Mouse (Mus musculus) limb, embryonic 12.5 days (tissue): Measurements from ENCODE around the gene Skil. TPM values are rescaled to one million over a fixed set of nuclear protein-coding genes. Genes with fewer than 3 reads are reported as not detected.
A peak's percentile ranks its signal among the peaks of the same experiment; 100 is the strongest.

Experiments
- ATAC-seq: fragments of 200-750 bp; cut with Nextera tagmentation; 2 replicates; pipeline ENCODE4 v1.8.0; 2017; ENCODE audit warnings: low read depth, moderate TSS enrichment; ENCODE audit not compliant: insufficient number of reproducible peaks, insufficient read depth, low FRiP score, low TSS enrichment
- H3K27ac ChIP-seq: fragments of 300-500 bp; sonication (generic); 2 replicates; pipeline ENCODE4 v1.5.1; 2016; ENCODE audit warnings: mild to moderate bottlenecking, moderate library complexity
- H3K27me3 ChIP-seq: fragments of 300-500 bp; sonication (generic); 2 replicates; pipeline ENCODE4 v1.6.1; 2016; ENCODE audit warnings: mild to moderate bottlenecking, moderate library complexity
- H3K36me3 ChIP-seq: fragments of 300-500 bp; sonication (generic); 2 replicates; pipeline ENCODE4 v1.6.1; 2016; ENCODE audit warnings: mild to moderate bottlenecking, moderate library complexity
- H3K4me1 ChIP-seq: fragments of 300-500 bp; sonication (generic); replicated peaks from 2 replicates; pipeline ENCODE4 v1.6.1; 2016
- H3K4me2 ChIP-seq: fragments of 300-500 bp; sonication (generic); 2 replicates; pipeline ENCODE4 v1.6.1; 2016; ENCODE audit warnings: mild to moderate bottlenecking, moderate library complexity
- H3K4me3 ChIP-seq: fragments of 300-500 bp; sonication (generic); replicated peaks from 2 replicates; pipeline ENCODE4 v1.5.1; 2016; ENCODE audit warnings: mild to moderate bottlenecking
- H3K9ac ChIP-seq: fragments of 300-500 bp; sonication (generic); replicated peaks from 2 replicates; pipeline ENCODE4 v1.6.1; 2016; ENCODE audit warnings: mild to moderate bottlenecking, moderate library complexity
- H3K9me3 ChIP-seq: fragments of 300-500 bp; sonication (generic); 2 replicates; pipeline ENCODE4 v1.6.1; 2016; ENCODE audit warnings: mild to moderate bottlenecking, moderate library complexity
- WGBS: fragments of 180-500 bp; shearing (Covaris S2); methylation state at CpG from one replicate; pipeline ENCODE4 v1.1.7; 2016; 5-methylcytosine and 5-hydroxymethylcytosine counted together
- polyA plus RNA-seq: library from polyadenylated mRNA; unstranded; fragments of >200 nt; fragmentation: Nextera tagmentation; extraction: Ambion mirVana; gene quantifications from 2 replicates; pipeline ENCODE4 v1.2.1, GENCODE M21; 2016

The Skil gene
- polyA plus RNA-seq = 34.5 and 36.2 TPM in 2 replicates

GRCm38 (mm10) chr3:31094531-31095178 is at the start of gene Skil:
Skil (plus strand) TSS chr3:31095058.
- Histone ChIP-seq H3K4me1 (peaks cover 31% of the 10 kb centered on the region), H3K9ac (peak within 1 kb of the TSS; percentile 94), H3K9me3 (no peaks in the 10 kb centered on the region), H3K27me3 (no peaks in the 10 kb centered on the region), H3K36me3 (peaks cover 15% of the 10 kb centered on the region), H3K27ac (peak within 1 kb of the TSS; percentile 99), H3K4me2 (peak within 1 kb of the TSS; percentile 74), H3K4me3 (peak within 1 kb of the TSS; percentile 95)
- under 1% methylated on average over 53 of the region's 109 CpGs for WGBS
- ATAC-seq = peak; percentile 95

GRCm38 (mm10) chr3:31047263-31047662 is 47.6 kb upstream of the Skil start:
- H3K9ac ChIP-seq = no peak overlapping the region
- H3K36me3 ChIP-seq = peaks cover 61% of the 10 kb centered on the region
- H3K27me3 ChIP-seq = no peaks in the 10 kb centered on the region
- no peak for ATAC-seq
- H3K9me3 ChIP-seq = no peaks in the 10 kb centered on the region
- 80% methylated on average over 3 of the region's 3 CpGs for WGBS
- H3K4me1 ChIP-seq = 0 out of 2 replicates have a peak, but pooled peaks cover 6% of the 10 kb centered on the region
- no peak overlapping the region for H3K4me2 ChIP-seq
- H3K27ac ChIP-seq = no peak overlapping the region
- H3K4me3 ChIP-seq = no peak overlapping the region

- peaks cover 48% of the 10 kb centered on the region for H3K36me3 ChIP-seq
- no peaks in the 10 kb centered on the region for H3K9me3 ChIP-seq
- H3K27ac ChIP-seq = no peak overlapping the region
- WGBS = 89% methylated on average over 5 of the region's 5 CpGs
- H3K27me3 ChIP-seq = no peaks in the 10 kb centered on the region
- 0 out of 2 replicates have a peak, but pooled peaks cover 4% of the 10 kb centered on the region for H3K4me1 ChIP-seq
- ATAC-seq = no peak
- H3K4me3 ChIP-seq = no peak overlapping the region
- H3K4me2 ChIP-seq = no peak overlapping the region
- H3K9ac ChIP-seq = no peak overlapping the region
These were observed 45.8 kb upstream of the Skil start for GRCm38 (mm10) chr3:31049087-31049486.

- H3K9me3 ChIP-seq = no peaks in the 10 kb centered on the region
- H3K27ac ChIP-seq = no peak overlapping the region
- H3K36me3 ChIP-seq = peaks cover 43% of the 10 kb centered on the region
- H3K4me3 ChIP-seq = no peak overlapping the region
- H3K4me2 ChIP-seq = no peak overlapping the region
- H3K4me1 ChIP-seq = no peaks in the 10 kb centered on the region
- no peak for ATAC-seq
- H3K27me3 ChIP-seq = no peaks in the 10 kb centered on the region
- no peak overlapping the region for H3K9ac ChIP-seq
- 81% methylated on average over 7 of the region's 7 CpGs for WGBS
These were observed 44.5 kb upstream of the Skil start for GRCm38 (mm10) chr3:31050375-31050774.

- no peaks in the 10 kb centered on the region for H3K9me3 ChIP-seq
- H3K4me2 ChIP-seq = no peak overlapping the region
- H3K27ac ChIP-seq = no peak overlapping the region
- H3K9ac ChIP-seq = no peak overlapping the region
- 82% methylated on average over 9 of the region's 9 CpGs for WGBS
- peaks cover 43% of the 10 kb centered on the region for H3K36me3 ChIP-seq
- H3K4me1 ChIP-seq = no peaks in the 10 kb centered on the region
- no peaks in the 10 kb centered on the region for H3K27me3 ChIP-seq
- no peak for ATAC-seq
- H3K4me3 ChIP-seq = no peak overlapping the region
These were observed 43.1 kb upstream of the Skil start for GRCm38 (mm10) chr3:31051730-31052129.

GRCm38 (mm10) chr3:31053191-31053590 is 41.7 kb upstream of the Skil start:
- WGBS = 89% methylated on average over 9 of the region's 9 CpGs
- no peak for ATAC-seq
- no peak overlapping the region for H3K4me2 ChIP-seq

GRCm38 (mm10) chr3:31054888-31055287 is 40.0 kb upstream of the Skil start:
- no peak for ATAC-seq
- peaks cover 21% of the 10 kb centered on the region for H3K36me3 ChIP-seq
- no peak overlapping the region for H3K9ac ChIP-seq
- 95% methylated on average over 8 of the region's 8 CpGs for WGBS
- H3K27me3 ChIP-seq = no peaks in the 10 kb centered on the region
- H3K9me3 ChIP-seq = no peaks in the 10 kb centered on the region
- no peak overlapping the region for H3K4me3 ChIP-seq
- no peak overlapping the region for H3K4me2 ChIP-seq
- no peak overlapping the region for H3K27ac ChIP-seq
- H3K4me1 ChIP-seq = no peaks in the 10 kb centered on the region

More at GRCm38 (mm10) chr3:31053191-31053590, 41.7 kb upstream of the Skil start:
- Histone ChIP-seq H3K9me3 (no peaks in the 10 kb centered on the region), H3K9ac (no peak overlapping the region), H3K4me1 (no peaks in the 10 kb centered on the region), H3K27ac (no peak overlapping the region), H3K4me3 (no peak overlapping the region), H3K36me3 (peaks cover 35% of the 10 kb centered on the region), H3K27me3 (no peaks in the 10 kb centered on the region)

GRCm38 (mm10) chr3:31056047-31056650 is 38.7 kb upstream of the Skil start:
- H3K4me1 ChIP-seq = no peaks in the 10 kb centered on the region
- H3K36me3 ChIP-seq = peaks cover 13% of the 10 kb centered on the region
- WGBS = 26% methylated on average over 17 of the region's 17 CpGs
- H3K4me2 ChIP-seq = peak overlapping the region; percentile 55
- peak overlapping the region; percentile 48 for H3K4me3 ChIP-seq
- H3K9me3 ChIP-seq = no peaks in the 10 kb centered on the region
- no peak overlapping the region; the same call in 1 of the 2 replicates for H3K9ac ChIP-seq
- H3K27me3 ChIP-seq = no peaks in the 10 kb centered on the region
- ATAC-seq = peak; percentile 83
- peak overlapping the region; percentile 85; the same call in 1 of the 2 replicates for H3K27ac ChIP-seq

GRCm38 (mm10) chr3:31056651-31057627 is 37.9 kb upstream of the Skil start:
- ATAC-seq = peak; percentile 83
- Histone ChIP-seq H3K4me1 (no peaks in the 10 kb centered on the region), H3K27me3 (no peaks in the 10 kb centered on the region), H3K9ac (peak overlapping the region; percentile 56), H3K9me3 (no peaks in the 10 kb centered on the region), H3K36me3 (peaks cover 5% of the 10 kb centered on the region), H3K4me3 (peak overlapping the region; percentile 48), H3K4me2 (peak overlapping the region; percentile 55), H3K27ac (peak overlapping the region; percentile 85)
- 2% methylated on average over 30 of the region's 30 CpGs for WGBS

GRCm38 (mm10) chr3:31060745-31061102 is 34.1 kb upstream of the Skil start:
- no peaks in the 10 kb centered on the region for H3K4me1 ChIP-seq
- no peak for ATAC-seq
- H3K27me3 ChIP-seq = no peaks in the 10 kb centered on the region
- H3K9me3 ChIP-seq = no peaks in the 10 kb centered on the region
- 87% methylated on average over 8 of the region's 8 CpGs for WGBS
- no peak overlapping the region for H3K4me3 ChIP-seq
- H3K9ac ChIP-seq = no peak overlapping the region
- no peaks in the 10 kb centered on the region for H3K36me3 ChIP-seq
- H3K27ac ChIP-seq = no peak overlapping the region
- no peak overlapping the region for H3K4me2 ChIP-seq
